23 mouse cellular contexts compared by ENCODE assay signal in genomic region chr8:82296256-82296655, GRCm38 (mm10).
"Had no signal": no experiment of that assay in that cellular context is flagged by ENCODE, and none has a peak within 500 bp of the region (broad histone marks: within the 10 kb centered on the region; RNA-seq: fewer than 3 reads in every experiment).

No protein-coding gene starts in this region.

- DNase-seq: kidney, postnatal 14 days; kidney, postnatal 4 days; layer of hippocampus, adult 9-11 months; liver; lung, adult 18-20 months; lung, postnatal 10 days; lung, postnatal 36 days; right cerebral cortex, adult 18-20 months; right cerebral cortex, postnatal 14 days; right cerebral cortex, postnatal 4 days; thymus, adult 2 months; thymus, postnatal 14 days; thymus, postnatal 4 days had no signal

- ATAC-seq: liver, embryonic 12.5 days; midbrain, embryonic 13.5 days; midbrain, embryonic 16.5 days had no signal

- H3K4me3 ChIP-seq: layer of hippocampus, adult 2 months; limb, embryonic 10.5 days; limb, embryonic 13.5 days; liver, embryonic 12.5 days; liver, embryonic 15.5 days; lung, embryonic 15.5 days; megakaryocyte, embryonic 14.5 days; midbrain, embryonic 10.5 days; midbrain, embryonic 13.5 days had no signal

- H3K27me3 ChIP-seq: limb, embryonic 13.5 days; liver, embryonic 12.5 days; liver, embryonic 15.5 days; lung, embryonic 15.5 days; megakaryocyte, embryonic 14.5 days; midbrain, embryonic 13.5 days had no signal

- H3K36me3 ChIP-seq: limb, embryonic 10.5 days; limb, embryonic 13.5 days; liver, embryonic 12.5 days; liver, embryonic 15.5 days; lung, embryonic 15.5 days; midbrain, embryonic 10.5 days; midbrain, embryonic 13.5 days had no signal
